Mouse (Mus musculus): ENCODE measurements at regions not wholly inside any gene's neighbourhood (a gene's known extent, or its start where the extent isn't known, plus 50 kb on each side); places are given as distances from the start of the nearest gene placed in this dataset.
"Not testable (repeated sequence)": the region's sequence is repeated elsewhere in the genome, so short reads cannot be mapped to it uniquely, and the experiment has no call there.

DNA sequence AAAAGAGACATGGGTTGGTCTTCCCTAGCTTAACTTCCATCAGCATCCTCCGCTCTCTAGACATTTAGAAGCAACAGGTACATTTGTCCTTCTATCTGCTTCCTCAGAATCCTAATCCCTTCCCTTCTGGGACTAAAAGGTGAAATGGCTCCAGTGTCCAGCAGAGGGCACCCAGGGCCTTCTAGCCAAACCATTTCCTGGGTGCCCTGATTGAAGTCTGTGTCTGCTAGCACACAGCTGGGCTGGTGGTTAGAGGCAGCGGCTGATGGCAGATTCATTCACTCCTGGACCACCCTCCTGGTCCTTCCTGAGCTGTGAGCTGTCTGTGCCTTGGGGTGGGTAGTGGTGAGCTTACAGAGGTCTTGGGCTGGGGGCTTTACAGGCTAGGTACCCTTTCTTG is 76.5 kb upstream of the Col13a1 start:
- peak; percentile 74 for DNase-seq

DNA sequence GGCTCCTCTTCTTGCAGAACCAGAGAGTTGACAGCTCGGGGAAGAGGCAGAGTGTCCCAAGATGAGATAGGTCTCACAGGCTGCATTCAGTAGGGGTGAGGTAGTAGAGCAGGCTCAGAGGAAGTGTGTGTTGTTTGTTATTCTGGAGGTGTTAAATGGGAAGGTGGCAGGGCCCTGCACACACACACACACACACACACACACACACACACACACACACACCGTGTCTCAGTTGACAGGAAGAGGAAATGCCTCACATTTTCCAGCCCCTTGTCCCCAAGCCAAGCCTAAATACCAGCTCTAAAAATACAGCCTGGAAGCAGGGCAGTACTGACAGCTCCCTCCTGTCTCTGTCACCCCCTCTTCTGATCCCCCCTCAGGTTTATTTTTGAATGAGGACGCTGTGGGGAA is 70.9 kb upstream of the Col13a1 start:
- peak; percentile 37 for DNase-seq

DNA sequence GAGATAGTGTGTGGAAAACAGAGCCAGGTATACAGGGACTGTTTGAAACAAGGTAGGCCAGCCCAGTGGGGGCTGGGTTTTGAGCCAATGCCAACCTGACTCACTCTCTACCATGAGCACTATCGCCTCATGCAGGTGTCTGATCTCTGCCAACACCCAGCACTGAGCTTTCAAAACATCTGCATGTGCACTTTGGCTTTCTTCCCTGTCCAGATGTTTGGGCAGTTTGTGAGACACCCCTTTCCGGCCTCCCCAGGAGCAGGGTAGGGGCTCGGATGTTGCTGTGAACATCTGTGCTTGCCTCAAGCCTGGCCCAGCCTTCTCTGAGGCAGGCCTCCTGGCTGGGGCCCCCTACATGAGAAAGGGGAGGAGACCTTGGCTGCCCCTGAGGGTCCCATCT is 65.5 kb upstream of the Col13a1 start:
- DNase-seq, result no peak

- DNase-seq, result no peak
Observed at GRCm38 (mm10) chr10:62039915-62040314, 61.0 kb upstream of the Col13a1 start.

DNA sequence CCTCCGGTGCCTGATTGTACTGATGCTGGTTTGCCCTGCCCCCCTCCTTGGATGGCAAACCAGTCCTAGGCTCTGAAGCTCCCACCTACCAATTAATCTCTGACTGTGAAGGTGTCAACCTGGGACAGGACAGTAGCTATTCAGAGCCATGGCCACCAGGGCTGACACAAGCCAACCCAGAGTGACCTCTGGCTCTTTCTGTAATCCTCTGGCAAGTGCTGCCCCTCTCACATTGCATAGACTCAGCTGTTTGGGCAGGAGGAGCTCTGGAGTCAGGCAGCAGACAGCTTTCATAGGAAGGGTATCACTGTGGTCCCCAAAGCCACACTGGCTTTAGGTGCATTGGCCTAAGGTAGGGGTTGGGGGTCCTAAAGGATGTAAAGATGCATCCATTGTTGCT is 59.7 kb upstream of the Col13a1 start:
- DNase-seq, result no peak

DNA sequence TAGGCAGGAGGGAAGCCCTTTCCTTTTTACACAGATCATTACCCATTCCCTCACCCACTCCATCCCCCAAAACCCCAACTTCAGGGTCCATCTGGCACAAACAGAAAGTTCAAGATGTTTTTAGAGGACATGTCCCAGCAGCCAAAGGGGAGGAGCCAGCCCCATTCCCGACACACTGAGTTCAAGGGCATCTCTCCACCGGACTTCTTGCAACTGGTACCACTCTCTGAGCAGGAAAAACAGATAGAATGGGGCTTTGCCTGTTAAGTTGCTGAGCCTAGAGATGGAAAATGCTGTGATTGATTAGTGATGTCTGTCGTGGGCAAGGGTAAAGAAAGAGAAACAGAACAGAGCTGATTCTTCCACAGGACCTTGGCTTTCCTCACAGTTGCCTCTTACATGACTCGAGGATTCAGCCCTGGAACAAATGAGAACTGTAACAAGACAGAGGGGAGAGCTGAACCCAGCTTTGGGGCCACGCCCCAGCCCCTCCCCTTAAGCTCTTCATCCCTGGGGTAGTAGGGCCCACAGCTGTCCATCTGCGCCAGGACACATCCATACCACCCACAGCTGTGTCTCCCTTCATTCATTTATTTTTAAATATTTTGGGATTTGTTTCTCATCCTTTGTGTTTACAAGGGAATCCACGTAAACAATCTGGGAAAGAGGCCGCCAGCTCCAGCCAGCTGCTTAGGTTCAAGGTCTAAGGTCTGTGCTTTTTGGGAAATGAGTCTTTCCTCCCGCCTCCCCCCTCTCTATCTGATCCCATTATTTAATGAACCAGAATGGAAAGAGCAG is 58.7 kb upstream of the Col13a1 start:
- no peak for DNase-seq

GRCm38 (mm10) chr10:62036815-62037214 is 57.9 kb upstream of the Col13a1 start:
- no peak for DNase-seq

GRCm38 (mm10) chr10:62034291-62034690 is 55.4 kb upstream of the Col13a1 start:
- no peak for DNase-seq

DNA sequence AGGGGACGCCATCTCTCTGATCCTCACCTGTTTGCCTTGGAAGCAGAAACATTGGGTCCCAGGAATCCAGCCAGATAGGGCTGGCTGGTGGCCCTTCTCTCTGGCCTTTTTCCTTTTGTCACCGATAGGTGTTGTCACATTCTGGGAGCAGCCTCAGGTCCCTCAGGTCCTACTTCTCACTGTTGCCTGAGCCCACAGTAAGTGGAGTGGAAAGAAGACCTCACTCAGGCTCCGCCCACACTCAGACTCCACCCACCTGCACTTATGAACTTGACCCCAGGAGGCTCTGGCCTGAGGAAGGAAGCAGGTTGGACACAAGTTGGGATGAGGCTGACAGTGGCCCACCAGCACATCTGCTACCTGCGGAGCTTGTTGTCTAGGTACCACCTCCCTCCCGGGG is 54.8 kb upstream of the Col13a1 start:
- no peak for DNase-seq

DNA sequence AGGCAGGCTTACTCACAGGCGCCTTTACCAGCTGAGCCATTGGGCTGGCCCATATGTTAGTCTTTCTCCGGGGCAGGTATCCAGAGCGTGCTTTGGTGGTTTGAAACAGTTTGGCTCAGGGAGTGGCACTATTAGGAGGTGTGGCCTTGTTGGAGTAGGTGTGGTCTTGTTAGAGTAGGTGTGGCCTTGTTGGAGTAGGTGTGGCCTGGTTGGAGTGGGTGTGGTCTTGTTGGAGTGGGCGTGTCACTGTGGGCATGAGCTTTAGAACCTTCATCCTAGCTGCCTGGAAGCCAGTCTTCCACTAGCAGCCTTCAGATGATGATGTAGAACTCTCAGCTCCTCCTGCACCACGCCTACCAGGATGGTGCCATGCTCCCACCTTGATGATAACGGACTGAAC is 53.1 kb upstream of the Col13a1 start:
- DNase-seq, result not testable (repeated sequence)

GRCm38 (mm10) chr10:62029271-62029670 is 50.4 kb upstream of the Col13a1 start:
- no peak for DNase-seq

Measured in adrenal gland, postnatal 14 days (tissue).